Mouse (Mus musculus): ENCODE results near the gene Fxn. TPM values are rescaled to one million over a fixed set of nuclear protein-coding genes. Genes with fewer than 3 reads are reported as not detected.
A peak's percentile ranks its signal among the peaks of the same experiment; 100 is the strongest.

Gene Fxn
- polyA plus RNA-seq, 1 experiment from 2014 or later = 64.1 TPM

DNA sequence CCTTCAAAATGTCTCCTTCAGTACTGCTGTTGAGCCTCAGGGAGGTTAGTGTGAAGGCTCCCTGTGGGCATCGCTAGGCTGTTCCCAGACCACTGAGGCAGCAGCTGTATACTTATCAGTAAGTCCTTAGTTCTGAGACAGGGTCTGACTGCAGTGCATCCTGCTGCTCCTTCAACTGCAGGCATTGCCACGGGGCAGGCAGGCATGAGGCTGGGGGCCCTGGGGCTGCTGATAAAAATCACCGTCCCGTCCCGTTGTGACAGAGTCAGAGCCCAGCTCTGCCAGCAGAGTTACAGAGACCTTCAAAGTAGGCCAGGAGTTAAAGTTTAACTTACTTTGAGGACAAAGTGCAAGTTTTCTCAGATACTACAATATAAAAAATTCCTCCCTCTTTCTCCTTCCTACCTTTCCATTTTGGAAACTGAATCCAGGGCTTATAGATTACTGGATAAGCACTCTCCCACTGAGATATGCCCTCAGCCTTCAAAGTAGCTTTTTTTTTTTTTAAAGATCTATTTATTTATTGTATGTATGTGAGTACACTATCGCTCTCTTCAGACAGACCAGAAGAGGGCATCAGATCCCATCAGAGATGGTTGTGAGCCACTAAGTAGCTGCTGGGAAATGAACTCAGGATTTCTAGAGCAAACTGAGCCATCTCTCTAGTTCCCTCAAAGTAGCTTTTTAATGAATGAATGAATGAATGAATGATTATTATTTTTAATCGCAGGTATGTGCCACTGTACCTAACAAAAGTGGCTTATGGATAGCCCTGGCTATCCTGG, 14.2 kb downstream of the Fxn start:
- WGBS = 92% methylated on average over 7 of the region's 7 CpGs
- Histone ChIP-seq H3K4me3 (replicated peaks) (no peak overlapping the region), H3K27ac (no peak overlapping the region), H3K36me3 (peaks cover 46% of the 10 kb centered on the region), H3K27me3 (no peaks in the 10 kb centered on the region), H3K4me2 (no peak overlapping the region), H3K9ac (replicated peaks) (no peak overlapping the region), H3K4me1 (replicated peaks) (peaks cover 3% of the 10 kb centered on the region; the same call in 1 of the 2 replicates), H3K9me3 (no peaks in the 10 kb centered on the region)
- no peak for ATAC-seq (ENCODE audit: insufficient number of reproducible peaks, insufficient read depth, low FRiP score, low TSS enrichment, low read depth)

DNA sequence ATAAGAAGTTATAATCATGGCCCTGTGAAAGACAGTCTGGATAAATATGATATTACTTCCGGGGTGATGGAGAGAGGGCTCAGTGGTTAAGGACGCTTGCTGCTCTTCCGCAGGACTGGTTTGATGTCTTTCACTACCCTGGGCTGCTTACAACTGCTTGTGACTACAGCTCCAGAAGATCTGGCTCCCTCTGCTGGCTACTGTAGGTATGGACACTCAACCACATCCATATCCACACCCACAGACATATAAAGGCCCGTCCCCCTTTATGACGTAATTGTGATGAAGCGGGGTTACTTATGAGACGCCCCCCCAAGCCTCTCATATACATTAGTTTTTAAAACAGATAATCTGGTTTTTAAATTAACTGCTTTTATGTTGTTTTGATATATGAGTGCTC, 15.4 kb downstream of the Fxn start:
- no peak overlapping the region for H3K27ac ChIP-seq
- H3K4me1 ChIP-seq (replicated peaks) = 0 out of 2 replicates have a peak, but pooled peaks cover 2% of the 10 kb centered on the region
- ATAC-seq (ENCODE audit: insufficient number of reproducible peaks, insufficient read depth, low FRiP score, low TSS enrichment, low read depth) = peak; percentile 50; the same call in 1 of the 2 replicates
- H3K9me3 ChIP-seq = no peaks in the 10 kb centered on the region
- no peak overlapping the region for H3K4me3 ChIP-seq (replicated peaks)
- no peak overlapping the region for H3K9ac ChIP-seq (replicated peaks)
- no peaks in the 10 kb centered on the region for H3K27me3 ChIP-seq
- H3K36me3 ChIP-seq = peaks cover 54% of the 10 kb centered on the region
- no peak overlapping the region for H3K4me2 ChIP-seq
- 49% methylated on average over 7 of the region's 7 CpGs for WGBS

DNA sequence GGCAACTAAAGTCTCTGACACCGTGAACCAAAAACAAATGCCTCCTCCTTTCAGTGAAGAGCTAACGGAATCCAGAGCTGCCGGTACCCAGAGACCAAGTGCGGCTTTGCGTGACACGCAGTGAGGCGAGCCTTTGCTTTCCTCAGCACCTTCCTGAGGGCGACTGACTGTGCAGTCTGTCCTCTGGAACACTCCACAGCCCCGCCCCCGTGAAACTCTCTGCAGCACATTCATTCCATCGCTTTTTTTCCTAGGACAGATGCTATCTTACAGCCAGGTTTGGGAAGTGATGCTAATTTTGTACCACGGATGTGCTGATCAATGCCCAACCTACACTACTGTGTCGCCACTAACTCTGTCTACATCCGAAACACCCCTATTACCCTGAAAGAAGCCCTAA, 17.7 kb downstream of the Fxn start:
- Histone ChIP-seq H3K9me3 (no peaks in the 10 kb centered on the region), H3K9ac (replicated peaks) (no peak overlapping the region), H3K4me3 (replicated peaks) (no peak overlapping the region), H3K27ac (no peak overlapping the region), H3K27me3 (no peaks in the 10 kb centered on the region), H3K4me1 (replicated peaks) (no peaks in the 10 kb centered on the region), H3K36me3 (peaks cover 48% of the 10 kb centered on the region), H3K4me2 (no peak overlapping the region)
- no peak for ATAC-seq (ENCODE audit: insufficient number of reproducible peaks, insufficient read depth, low FRiP score, low TSS enrichment, low read depth)
- WGBS = 92% methylated on average over 14 of the region's 14 CpGs

DNA sequence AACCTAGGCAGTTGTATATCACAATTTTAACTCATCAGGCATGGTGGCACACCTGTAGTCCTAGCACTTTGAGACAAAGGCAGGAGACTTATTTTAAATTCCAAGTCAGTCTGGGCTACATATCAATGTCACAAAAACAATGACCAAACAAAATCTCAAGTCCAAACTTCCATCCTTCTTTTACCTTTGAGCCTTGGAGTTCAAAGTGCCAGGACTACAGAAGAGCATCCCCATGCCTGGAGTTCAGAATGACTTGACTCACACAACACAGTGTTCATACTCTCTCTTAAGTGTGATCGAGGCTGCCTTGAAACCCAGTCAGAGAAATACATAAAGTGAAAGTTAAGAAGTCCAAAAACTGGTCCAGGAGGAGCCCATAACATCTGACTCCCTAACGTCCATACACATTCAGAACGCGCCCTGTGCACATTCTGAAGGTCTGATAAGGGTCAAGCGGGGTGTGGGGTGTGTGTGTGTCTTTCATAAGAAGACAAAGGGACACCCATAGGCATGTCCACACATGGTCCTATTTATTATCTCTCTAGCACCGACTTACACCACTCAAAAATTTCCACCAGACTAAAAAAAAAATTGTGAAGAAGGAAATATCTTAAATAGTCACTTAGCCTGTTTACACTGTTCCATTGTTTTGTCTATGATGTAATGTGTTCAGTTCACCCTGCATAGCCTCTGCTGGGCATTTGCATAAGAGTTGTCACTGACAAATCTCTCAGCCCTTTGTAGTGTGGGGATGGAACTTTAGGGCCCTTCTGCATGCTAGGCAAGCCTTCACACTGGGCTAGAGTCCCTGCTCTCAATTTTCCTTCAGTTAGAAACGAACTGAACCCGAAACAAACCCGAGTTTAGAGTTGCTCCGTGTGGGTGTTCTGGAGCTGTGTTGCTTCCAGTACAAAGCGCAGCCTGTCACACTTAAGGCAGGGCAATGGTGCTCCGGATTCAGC, 20.7 kb downstream of the Fxn start:
- peaks cover 29% of the 10 kb centered on the region for H3K36me3 ChIP-seq
- no peaks in the 10 kb centered on the region for H3K9me3 ChIP-seq
- no peaks in the 10 kb centered on the region for H3K4me1 ChIP-seq (replicated peaks)
- 89% methylated on average over 12 of the region's 12 CpGs for WGBS
- no peaks in the 10 kb centered on the region for H3K27me3 ChIP-seq
- H3K9ac ChIP-seq (replicated peaks) = no peak overlapping the region
- ATAC-seq (ENCODE audit: insufficient number of reproducible peaks, insufficient read depth, low FRiP score, low TSS enrichment, low read depth) = no peak
- H3K27ac ChIP-seq = no peak overlapping the region
- no peak overlapping the region for H3K4me3 ChIP-seq (replicated peaks)
- no peak overlapping the region for H3K4me2 ChIP-seq

DNA sequence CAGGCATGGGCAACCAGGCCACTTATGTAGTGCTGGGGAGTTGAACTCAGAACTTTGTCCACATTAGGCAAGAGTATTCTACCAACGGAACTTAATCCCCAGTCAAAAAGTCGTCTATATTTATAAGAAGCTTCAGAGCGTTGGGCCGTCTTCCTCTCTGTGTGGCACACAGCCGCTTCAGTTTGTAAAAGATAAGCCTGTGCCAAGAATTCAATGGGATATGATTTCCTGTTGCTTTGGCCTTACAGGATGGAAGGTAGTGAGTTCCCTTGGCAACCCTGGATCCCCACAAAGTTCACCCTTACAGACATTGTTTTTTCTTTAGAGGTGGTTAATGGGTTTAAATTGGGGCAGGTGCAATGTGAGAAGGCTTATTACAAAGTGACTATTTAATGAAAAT, 22.0 kb downstream of the Fxn start:
- Histone ChIP-seq H3K9me3 (no peaks in the 10 kb centered on the region), H3K4me3 (replicated peaks) (no peak overlapping the region), H3K4me2 (no peak overlapping the region), H3K27me3 (no peaks in the 10 kb centered on the region), H3K27ac (no peak overlapping the region), H3K9ac (replicated peaks) (no peak overlapping the region), H3K4me1 (replicated peaks) (0 out of 2 replicates have a peak, but pooled peaks cover 3% of the 10 kb centered on the region), H3K36me3 (peaks cover 21% of the 10 kb centered on the region)
- WGBS = 93% methylated on average over 5 of the region's 5 CpGs
- ATAC-seq (ENCODE audit: insufficient number of reproducible peaks, insufficient read depth, low FRiP score, low TSS enrichment, low read depth) = no peak

DNA sequence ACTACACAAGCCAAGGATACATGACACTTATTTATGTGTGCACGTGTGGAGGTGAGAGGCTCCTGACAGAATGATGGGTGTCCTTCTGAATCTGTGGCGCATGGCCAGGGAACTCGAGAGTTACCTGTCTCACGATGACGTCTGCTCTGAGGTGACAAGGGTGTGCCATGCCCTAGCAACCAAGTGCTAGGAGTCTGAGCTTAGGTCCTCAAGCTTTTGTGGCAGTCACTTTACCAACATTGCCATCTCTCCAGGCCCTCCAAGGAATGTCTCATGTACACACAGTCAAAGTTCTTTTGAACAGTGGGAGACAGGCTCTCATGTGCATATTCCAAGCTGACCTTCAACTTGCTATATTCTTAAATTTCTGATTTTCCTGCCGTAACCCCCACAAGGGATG, 22.4 kb downstream of the Fxn start:
- peaks cover 20% of the 10 kb centered on the region for H3K36me3 ChIP-seq
- ATAC-seq (ENCODE audit: insufficient number of reproducible peaks, insufficient read depth, low FRiP score, low TSS enrichment, low read depth) = no peak
- no peak overlapping the region for H3K4me3 ChIP-seq (replicated peaks)
- H3K4me2 ChIP-seq = no peak overlapping the region
- H3K9ac ChIP-seq (replicated peaks) = no peak overlapping the region
- H3K4me1 ChIP-seq (replicated peaks) = 0 out of 2 replicates have a peak, but pooled peaks cover 3% of the 10 kb centered on the region
- no peaks in the 10 kb centered on the region for H3K27me3 ChIP-seq
- no peak overlapping the region for H3K27ac ChIP-seq
- H3K9me3 ChIP-seq = no peaks in the 10 kb centered on the region
- 91% methylated on average over 6 of the region's 6 CpGs for WGBS

DNA sequence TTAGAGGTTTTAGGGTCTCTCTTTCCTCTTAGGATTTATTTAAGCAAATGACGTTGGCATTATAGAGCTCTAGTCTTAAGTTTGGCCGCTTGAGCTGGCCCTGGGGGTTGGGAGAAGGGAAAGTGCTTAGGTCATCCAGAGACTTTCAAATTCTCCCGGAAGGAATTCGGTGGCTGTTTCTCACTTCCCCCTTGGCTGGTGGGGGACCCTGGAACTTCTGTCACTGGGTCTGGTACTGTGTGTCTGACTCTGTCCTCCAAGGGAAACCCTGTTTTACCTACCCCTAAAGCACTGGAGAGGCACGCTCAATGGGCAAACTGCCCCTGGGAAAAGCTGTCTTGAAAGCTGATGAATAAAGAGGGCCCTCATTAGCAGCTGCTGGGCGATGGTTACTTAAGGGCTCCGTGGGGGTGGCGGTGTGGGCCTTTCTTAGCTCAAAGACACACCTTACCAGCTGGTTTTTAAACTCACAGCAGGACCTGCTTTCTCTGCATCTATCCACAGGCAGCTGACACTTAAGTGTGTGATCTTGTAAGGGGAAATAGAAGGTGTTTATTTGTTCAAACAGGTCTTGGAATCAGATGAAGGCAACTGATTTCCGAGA, 26.6 kb downstream of the Fxn start:
- 12% methylated on average over 9 of the region's 9 CpGs for WGBS
- Histone ChIP-seq H3K4me3 (replicated peaks) (no peak overlapping the region), H3K4me1 (replicated peaks) (peaks cover 10% of the 10 kb centered on the region), H3K27me3 (no peaks in the 10 kb centered on the region), H3K9me3 (no peaks in the 10 kb centered on the region), H3K36me3 (no peaks in the 10 kb centered on the region), H3K4me2 (no peak overlapping the region), H3K9ac (replicated peaks) (no peak overlapping the region), H3K27ac (no peak overlapping the region)
- no peak for ATAC-seq (ENCODE audit: insufficient number of reproducible peaks, insufficient read depth, low FRiP score, low TSS enrichment, low read depth)

DNA sequence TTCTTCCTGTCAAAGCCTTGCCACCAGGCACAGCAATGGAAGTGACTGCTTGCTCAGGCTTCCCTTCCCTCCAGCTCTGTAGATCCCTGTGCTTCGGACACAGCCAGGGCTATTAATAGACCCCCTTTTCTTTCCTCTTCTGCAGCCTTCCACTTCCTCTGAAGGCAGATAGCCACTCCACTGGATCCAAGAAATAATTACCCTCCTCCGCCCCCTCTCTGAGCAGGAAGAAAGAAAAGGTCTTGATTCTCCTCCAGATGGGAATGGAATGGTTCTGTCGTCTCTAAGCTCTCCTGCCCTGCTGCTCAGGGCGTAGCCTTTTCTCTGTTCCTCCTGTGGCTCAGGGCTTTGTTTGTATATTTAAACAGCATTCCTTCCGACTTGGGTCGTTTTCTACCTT, 28.5 kb downstream of the Fxn start:
- WGBS = 27% methylated on average over 6 of the region's 6 CpGs
- no peak for ATAC-seq (ENCODE audit: insufficient number of reproducible peaks, insufficient read depth, low FRiP score, low TSS enrichment, low read depth)
- H3K4me2 ChIP-seq = no peak overlapping the region

DNA sequence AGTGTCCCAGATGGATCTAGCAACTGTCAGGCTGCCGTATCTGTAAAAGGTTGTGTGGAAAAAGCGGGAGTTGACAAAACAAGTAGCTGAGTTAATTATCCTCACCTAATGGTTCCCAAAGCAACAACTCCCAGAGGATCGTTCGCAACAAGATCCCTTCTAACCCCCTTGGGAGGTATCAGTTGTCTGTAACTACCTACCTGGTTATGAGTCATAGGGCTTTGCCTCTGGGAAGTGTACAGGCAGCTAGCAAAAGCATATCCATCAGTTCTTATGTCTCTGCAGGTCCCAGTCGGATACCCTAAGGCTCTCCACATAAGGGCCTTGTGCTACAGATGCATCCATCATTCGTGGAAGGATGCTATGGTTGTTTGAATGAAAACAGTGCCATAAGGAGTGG, 37.1 kb downstream of the Fxn start:
- no peak overlapping the region for H3K9ac ChIP-seq (replicated peaks)
- peaks cover 7% of the 10 kb centered on the region; the same call in 1 of the 2 replicates for H3K4me1 ChIP-seq (replicated peaks)
- no peaks in the 10 kb centered on the region for H3K9me3 ChIP-seq
- H3K36me3 ChIP-seq = no peaks in the 10 kb centered on the region
- H3K27ac ChIP-seq = no peak overlapping the region
- no peak for ATAC-seq (ENCODE audit: insufficient number of reproducible peaks, insufficient read depth, low FRiP score, low TSS enrichment, low read depth)
- 80% methylated on average over 6 of the region's 6 CpGs for WGBS
- H3K27me3 ChIP-seq = no peaks in the 10 kb centered on the region
- H3K4me3 ChIP-seq (replicated peaks) = no peak overlapping the region
- H3K4me2 ChIP-seq = no peak overlapping the region

More for the DNA sequence above, 28.5 kb downstream of the Fxn start:
- no peaks in the 10 kb centered on the region for H3K36me3 ChIP-seq
- H3K4me1 ChIP-seq (replicated peaks) = peaks cover 10% of the 10 kb centered on the region
- no peak overlapping the region for H3K27ac ChIP-seq
- no peaks in the 10 kb centered on the region for H3K9me3 ChIP-seq
- no peak overlapping the region for H3K4me3 ChIP-seq (replicated peaks)
- no peaks in the 10 kb centered on the region for H3K27me3 ChIP-seq
- no peak overlapping the region for H3K9ac ChIP-seq (replicated peaks)

DNA sequence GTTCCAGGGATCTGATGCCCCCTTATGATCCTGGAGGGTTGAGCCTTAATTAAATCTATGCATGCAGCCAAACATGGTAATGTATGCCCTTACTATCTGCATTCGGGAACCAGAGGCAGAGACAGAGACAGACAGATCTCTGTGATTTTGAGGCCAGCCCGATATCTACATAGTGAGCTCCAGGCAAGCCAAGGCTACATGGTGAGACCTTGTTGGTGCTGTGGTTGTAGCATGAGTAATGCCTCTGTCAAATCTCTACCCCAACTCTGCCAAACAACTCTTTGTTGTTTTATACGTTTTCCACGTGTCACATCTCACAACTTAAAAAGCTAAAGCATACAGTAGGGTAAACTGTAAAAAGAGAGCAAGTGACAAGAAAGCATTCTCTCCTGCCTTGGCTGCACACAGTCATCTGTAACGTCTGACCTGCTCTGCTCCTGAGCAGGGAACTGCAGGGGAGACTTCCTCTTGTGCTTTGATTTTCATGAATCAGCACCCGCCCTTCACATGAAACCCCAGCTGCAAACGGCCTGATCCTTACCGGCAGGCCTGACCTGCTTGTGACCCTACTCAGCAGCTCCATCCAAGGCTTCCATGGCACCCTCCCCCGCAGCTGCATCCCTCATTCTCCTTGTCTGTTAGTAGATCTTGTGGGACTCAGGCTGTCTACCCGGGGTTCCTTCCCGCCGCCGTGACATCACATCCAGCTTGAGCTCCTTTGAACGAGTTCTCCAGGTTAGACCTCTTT, 38.4 kb downstream of the Fxn start:
- Histone ChIP-seq H3K9ac (replicated peaks) (no peak overlapping the region), H3K9me3 (no peaks in the 10 kb centered on the region), H3K4me3 (replicated peaks) (no peak overlapping the region), H3K4me1 (replicated peaks) (peaks cover 7% of the 10 kb centered on the region; the same call in 1 of the 2 replicates), H3K27ac (no peak overlapping the region), H3K36me3 (no peaks in the 10 kb centered on the region), H3K27me3 (no peaks in the 10 kb centered on the region), H3K4me2 (no peak overlapping the region)
- 29% methylated on average over 14 of the region's 14 CpGs for WGBS
- ATAC-seq (ENCODE audit: insufficient number of reproducible peaks, insufficient read depth, low FRiP score, low TSS enrichment, low read depth) = no peak
